Mouse (Mus musculus) bone marrow macrophage, adult 2 months (primary cell): Measurements from ENCODE around the gene Akr7a5.

Experiments used
- CTCF ChIP-seq: IDR thresholded peaks from 2 replicates; pipeline ENCODE4 v1.5.1; 2012; ENCODE audit warnings: low read depth, mild to moderate bottlenecking, low read length, moderate library complexity
- POLR2A ChIP-seq: IDR thresholded peaks from 2 replicates; pipeline ENCODE4 v1.6.1; 2012; ENCODE audit warnings: mild to moderate bottlenecking, low read depth, low read length, borderline replicate concordance

DNA sequence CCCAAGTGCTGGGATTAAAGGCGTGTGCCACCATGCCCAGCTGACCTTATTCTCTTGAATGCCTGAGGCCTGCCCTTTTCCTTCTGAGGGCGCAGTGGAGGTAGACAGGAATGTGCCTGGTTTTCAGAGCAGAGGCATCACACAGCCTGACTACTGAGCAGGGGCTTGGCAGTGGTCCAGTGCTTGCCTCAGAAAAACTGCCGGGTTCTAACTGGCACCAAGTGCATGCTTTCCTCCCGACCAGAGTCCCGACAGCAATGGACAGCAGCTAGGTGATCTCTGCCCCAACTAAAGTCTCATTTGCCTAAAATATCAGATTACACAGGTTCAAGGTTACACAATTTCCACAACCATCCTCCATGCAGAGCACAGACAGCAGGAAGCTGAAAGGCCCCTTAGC is 33.2 kb downstream of the Akr7a5 start:
- TF ChIP-seq POLR2A: no peak
- no peak for TF ChIP-seq CTCF
